Mouse (Mus musculus): ENCODE data around the gene Mlkl. TPM values are rescaled to one million over a fixed set of nuclear protein-coding genes. Genes with fewer than 3 reads are reported as not detected.
"Not testable (repeated sequence)": the region's sequence is repeated elsewhere in the genome, so short reads cannot be mapped to it uniquely, and the experiment has no call there.

The Mlkl gene
- total RNA-seq, 2 experiments from 2014 or later: 0.21 to 0.68 TPM

DNA sequence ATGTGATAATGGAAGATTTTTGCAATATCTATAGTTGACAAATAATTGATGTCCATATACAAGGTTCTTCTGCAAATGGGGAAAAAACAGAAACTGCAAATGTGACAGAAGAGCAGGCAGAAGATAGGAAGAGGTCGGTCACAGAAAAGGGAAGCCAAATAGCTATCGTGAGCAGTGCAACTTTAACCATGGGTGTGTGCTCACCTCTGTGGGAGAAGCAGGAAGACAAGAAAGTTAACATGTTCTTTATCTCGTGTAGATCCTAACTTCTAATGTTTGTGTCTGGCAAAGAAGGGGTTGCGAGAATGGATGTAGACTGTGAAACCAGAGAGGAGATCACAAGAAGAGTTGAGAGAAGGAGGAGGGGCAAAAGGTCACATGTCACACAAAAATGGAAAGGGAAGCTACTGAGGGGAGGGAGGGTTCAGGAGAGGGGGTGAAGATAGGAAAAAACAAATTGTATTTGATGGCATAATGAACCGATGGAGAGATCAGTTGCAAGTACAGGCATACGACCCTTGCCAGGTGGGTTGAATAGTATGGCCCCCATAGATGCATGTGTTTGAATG is 12.7 kb downstream of the Mlkl start:
- DNase-seq (ENCODE audit: low spot score in 2 of 2): no peak
- intact Hi-C loops (cut with DNase I): no loop called here

DNA sequence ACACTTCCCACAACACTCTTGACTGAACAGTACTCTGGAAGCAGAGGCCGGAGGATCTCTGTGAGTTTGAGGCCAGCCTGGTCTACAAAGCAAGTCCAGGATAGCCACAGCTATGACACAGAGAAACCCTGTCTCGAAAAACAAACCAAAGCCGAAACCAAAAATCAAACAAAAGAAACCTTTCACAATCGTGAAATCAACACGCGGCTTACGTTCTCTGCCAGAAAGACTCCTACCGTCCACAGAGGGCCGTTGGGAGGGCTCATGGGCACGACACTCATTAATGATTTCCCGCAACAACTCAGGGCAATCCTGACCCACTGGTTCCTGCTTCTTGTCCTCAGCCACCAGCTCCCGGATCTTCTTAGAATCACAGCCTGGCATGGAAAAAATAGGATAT is 23.2 kb downstream of the Mlkl start:
- intact Hi-C loops (cut with DNase I): no loop called here
- DNase-seq (ENCODE audit: low spot score in 2 of 2): no peak

DNA sequence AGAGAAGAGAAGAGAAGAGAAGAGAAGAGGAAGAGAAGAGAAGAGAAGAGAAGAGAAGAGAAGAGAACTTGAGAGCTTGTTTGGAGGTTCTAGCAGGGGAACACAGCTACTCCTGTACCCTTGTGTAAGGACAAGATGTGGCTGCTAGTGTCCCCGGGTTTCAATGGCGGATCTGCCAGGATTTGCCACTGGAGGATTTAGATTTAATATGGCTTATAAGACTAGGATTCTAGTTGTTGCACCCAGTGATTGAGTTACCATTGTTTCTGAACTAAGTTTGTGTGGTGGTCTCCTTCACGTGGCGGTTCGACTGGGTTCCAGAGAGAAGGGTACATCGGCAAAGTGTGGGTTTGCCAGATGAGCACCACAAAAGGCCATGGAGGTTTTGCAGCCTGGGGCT is 24.0 kb downstream of the Mlkl start:
- DNase-seq (ENCODE audit: low spot score in 2 of 2); intact Hi-C loops (cut with DNase I): not testable (repeated sequence)

DNA sequence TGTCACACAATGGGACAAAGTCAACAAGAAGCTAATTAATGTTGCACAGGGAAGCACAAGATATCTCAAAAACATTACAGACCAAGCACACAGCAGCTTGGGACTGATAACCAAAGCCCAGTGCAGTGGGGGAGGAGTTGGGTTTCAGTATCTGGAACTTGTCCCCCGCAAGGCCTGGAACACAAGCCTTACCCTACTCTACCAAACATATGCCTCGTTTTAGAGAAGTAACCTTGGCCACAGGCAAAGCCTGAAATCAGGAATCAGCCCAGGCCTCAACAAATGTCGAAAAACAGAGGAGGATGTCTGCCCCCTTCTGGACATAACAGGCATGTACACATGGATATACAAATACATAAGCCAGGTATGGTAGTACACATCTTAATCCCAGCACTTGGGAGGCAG is 25.2 kb downstream of the Mlkl start:
- intact Hi-C loops (cut with DNase I): no loop called here
- no peak for DNase-seq (ENCODE audit: low spot score in 2 of 2)

DNA sequence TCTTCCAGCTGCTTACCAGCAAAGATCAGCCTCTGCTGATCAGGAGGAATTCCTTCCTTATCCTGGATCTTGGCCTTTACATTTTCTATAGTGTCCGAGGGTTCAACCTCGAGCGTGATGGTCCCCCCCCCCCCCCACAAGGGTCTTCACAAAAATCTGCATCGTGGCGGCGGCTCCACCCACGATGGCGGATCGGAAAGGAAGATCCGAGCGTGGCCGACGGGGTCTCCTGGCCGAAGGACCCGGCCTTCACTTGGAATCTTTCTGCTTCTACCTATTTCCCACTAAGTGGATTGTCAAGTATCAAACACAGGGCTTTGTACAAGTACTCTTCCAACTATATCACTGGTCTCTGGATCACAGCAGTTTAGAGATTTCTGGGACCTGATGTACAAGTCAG is 28.0 kb downstream of the Mlkl start:
- intact Hi-C loops (cut with DNase I); DNase-seq (ENCODE audit: low spot score in 2 of 2): not testable (repeated sequence)

DNA sequence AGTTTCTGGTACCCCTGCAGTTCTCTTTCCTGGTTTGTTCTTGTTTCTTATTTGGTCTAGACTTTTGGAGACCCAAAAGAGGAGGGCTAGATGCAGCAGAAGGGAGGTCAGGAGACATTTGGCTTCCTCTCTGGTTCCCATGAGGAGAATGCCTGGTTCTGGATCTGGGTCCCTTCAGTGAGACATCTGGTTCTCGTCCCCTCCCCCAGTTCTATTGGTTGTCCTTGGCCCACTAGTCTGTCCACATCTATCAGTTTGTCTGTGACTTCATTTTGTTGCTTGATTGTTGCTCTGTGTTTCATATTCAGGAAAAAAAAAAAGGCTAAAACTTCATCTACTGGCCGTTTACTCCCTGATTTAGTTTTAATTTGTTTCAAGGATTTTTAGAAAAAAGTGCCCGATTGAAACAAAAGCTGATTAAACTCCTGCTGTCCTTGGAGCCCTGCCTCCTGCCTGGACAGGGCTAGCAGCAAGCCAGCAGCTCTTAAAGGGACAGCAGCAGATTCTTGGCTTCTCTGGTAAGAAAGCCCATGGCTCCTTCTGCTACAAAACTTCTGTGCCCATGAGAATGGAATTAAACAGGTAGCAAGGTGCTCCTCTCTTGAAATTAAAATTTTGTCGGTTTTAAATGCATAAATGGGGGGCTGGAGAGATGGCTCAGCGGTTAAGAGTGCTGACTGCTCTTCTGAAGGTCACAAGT is 32.8 kb downstream of the Mlkl start:
- intact Hi-C loops (cut with DNase I): no loop called here
- DNase-seq (ENCODE audit: low spot score in 2 of 2): no peak

DNA sequence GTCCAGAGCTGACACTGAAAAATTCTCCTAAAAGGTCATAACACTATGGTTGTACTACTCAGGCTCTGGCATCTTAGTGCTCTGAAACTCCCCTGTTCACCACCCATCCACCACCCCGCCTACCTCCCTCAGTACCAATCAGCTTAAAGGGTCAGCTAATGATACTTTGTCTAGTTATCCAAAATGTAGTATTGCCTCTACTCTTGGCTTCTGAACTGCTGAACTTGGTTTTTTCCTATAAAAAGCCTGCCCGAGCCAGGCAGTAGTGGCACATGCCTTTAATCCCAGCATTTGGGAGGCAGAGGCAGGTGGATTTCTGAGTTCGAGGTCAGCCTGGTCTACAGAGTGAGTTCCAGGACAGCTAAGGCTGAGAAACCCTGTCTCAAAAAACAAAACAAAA is 33.6 kb downstream of the Mlkl start:
- intact Hi-C loops (cut with DNase I): no loop called here
- DNase-seq (ENCODE audit: low spot score in 2 of 2): no peak

DNA sequence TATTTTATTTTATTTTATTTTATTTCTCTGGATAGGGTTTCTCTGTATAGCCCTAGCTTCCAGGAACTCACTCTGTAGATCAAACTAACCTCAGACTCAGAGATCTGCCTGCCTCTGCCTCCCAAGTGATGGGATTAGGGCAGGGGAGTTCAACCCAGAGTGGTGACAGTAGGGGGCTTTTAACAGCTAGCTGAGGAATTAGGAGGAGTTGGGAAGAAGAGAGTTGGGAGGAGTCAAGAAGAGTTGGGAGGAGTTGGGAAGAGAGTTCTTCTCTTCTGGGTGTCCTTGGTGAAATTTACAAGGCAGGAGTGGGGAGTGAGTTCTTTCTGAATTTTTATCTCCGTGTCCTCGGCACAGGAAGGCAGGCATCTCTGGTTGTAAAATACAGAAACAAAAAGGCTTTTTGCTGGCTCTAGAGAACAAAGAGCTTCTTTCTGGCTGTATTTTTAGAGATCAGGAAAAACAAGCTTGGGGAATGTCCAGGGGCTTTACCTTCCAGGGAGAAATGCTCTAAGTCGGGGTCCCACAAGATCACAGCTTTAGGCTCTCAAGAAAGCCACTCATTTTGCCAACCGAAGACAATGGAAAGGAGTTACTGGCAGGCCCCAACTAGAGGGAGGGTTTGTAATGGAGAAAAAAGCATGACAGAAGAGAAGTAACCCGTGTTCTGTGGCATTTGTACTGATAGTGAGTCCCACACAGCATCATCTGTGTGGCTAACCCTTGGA is 34.7 kb downstream of the Mlkl start:
- DNase-seq (ENCODE audit: low spot score in 2 of 2); intact Hi-C loops (cut with DNase I): not testable (repeated sequence)

DNA sequence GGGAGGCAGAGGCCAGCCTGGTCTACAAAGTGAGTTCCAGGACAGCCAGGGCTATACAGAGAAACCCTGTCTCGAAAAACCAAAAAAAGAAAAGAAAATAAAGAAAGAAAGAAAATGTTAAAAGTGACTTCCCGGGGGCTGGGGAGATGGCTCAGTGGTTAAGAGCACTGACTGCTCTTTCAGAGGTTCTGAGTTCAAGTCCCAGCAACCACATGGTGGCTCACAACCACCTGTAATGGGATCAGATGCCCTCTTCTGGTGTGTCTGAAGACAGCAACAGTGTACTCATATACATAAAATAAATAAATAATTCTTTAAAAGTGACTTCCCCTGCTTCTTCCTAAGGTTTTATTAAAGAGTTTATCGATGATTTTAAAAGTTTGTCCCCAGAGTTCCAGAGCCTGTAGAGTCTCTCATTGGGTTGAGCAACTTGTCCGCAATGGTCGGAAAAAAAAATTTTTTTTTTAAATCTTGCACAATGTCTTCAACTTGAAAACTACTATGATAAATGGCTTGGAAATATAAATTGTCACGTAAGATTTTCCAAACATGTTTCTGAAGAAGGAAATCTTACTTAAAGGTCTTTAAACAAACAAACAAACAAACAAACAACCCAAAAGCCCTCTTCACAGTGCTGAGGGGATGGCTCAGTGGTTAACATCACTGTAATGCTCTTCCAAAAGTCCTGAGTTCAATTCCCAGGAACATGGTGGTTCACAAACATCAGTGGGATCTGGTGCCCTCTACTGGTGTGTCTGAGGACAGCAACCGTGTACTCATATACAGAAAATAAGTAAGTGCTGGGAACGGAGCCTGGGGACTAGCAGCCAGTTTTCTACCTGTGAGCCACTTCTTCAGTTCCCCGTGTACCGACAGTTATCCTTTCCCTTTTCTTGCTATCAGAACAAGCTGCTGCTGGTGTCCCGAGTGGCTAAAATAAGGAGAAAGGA is 37.1 kb downstream of the Mlkl start:
- intact Hi-C loops (cut with DNase I): no loop called here
- DNase-seq (ENCODE audit: low spot score in 2 of 2): no peak

DNA sequence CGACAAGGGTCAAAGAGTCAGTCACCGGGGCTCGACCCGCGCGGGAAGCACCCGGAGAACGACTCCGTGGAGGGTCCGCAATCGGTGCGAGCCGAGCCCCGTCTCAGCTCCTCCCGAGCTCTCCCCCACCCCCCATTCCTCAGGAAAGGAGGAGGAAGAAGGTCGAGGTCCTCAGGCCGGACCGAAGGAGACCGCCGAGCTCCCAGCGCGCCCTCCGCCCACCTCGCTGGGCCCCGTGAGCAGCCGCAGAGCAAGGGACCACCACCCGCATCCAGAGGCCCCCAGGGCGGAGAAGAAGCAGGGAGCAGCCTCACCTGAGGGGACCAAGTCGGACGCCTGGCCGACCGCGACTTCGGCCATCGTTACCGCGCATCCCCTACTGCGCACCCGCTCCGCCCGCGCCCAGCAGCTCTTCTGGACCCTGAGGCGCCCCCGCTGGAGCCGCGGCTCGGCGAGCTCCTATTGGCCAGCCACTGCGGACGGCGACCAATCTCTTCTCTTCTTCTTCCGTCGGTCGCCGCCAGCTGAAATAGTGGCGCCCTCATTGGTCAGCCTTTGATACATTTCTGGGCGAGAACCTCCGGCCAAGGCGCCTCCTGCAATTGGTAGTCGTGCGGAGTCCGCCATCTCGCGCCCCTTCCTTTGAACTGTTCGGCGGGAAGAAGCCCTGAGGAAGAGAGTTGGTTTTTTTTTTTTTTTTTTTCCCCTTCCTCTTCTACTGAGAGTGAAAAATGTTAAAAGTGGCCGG is 38.0 kb downstream of the Mlkl start, which contains the start of gene Rfwd3:
Rfwd3 (minus strand) TSS at position 402 of the 748 bp plus-strand sequence.
- intact Hi-C loops (cut with DNase I): no loop called here
- DNase-seq (ENCODE audit: low spot score in 2 of 2): peak; percentile 99

DNA sequence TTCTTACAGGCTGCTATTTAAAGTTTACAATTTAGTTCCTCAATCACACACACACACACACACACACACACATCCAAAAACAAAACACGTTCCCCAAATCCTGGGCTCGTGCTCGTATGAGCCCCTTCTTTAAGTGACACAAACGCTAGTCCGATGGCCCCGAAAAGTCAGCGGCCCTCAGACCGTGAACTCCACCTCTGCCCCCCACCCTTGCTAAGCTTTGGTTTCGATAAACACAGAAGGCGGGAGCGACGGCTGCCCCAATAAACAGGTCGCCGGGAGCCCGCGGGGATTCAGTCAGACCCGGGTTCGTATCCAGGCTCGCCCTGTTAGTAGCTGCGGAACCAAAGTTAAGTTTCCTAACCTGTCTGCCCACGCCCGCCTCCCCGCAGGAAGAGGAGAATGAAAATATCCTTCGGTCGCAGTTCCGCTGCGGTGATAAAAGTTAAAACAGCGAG is 38.6 kb downstream of the Mlkl start:
- DNase-seq (ENCODE audit: low spot score in 2 of 2): peak; percentile 15 to 28
- intact Hi-C loops (cut with DNase I): no loop called here

DNA sequence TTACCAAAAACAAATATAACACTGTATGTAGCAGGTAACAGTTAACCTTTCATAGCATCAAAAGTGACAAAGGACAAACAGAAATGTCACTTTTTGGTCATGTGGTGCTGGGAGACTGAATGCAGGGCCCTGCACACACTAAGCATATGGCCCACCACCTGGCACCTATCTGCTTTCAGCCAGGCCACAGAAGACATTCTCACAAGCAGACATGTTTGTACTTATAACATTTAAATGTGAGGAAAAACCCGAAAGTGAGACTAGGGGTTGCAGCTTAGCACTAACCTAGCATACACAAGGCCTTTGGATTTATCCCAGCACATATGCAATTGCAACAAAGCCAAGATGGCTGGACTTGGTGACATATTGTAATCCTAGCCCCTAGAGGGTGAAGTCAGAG is 40.0 kb downstream of the Mlkl start:
- no peak for DNase-seq (ENCODE audit: low spot score in 2 of 2)
- intact Hi-C loops (cut with DNase I): no loop called here

DNA sequence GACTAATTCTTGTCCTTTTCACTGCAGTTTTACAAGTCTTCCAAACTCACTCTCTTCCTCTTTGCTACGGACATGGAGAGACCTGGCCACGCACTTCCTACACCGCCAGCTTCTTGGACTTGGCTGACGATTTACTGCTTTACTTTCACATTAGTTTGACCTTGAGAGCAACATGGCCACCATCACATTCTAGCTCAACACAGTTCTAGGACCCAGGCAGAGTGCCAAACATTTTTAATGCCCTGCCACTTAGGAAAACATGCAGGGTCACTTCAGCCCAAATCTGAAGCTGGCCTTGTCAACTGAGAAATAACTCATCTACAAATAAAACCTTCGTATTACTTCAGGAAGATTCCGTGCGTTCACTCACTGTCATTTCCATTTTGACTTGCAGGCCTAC is 46.2 kb downstream of the Mlkl start:
- DNase-seq (ENCODE audit: low spot score in 2 of 2): no peak
- intact Hi-C loops (cut with DNase I): no loop called here

DNA sequence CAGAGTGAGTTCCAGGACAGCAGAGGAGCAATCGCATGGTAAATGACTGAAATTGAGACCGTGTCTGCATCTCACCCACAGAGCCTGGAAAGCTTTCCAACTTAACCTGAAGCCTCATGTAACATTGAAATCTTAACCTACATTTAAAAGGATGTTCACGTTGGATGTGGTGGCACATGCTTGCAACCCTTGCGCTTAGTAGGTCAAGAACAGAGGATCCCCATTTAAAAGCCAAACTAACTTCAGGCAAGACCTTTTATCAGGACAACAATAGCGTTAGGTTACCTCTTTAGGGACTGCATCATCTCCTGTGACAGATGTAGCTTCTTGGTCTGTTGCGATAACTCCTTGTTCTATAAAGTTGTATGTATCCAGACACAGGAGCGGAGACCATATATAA is 47.4 kb downstream of the Mlkl start:
- DNase-seq (ENCODE audit: low spot score in 2 of 2): no peak
- intact Hi-C loops (cut with DNase I): no loop called here

DNA sequence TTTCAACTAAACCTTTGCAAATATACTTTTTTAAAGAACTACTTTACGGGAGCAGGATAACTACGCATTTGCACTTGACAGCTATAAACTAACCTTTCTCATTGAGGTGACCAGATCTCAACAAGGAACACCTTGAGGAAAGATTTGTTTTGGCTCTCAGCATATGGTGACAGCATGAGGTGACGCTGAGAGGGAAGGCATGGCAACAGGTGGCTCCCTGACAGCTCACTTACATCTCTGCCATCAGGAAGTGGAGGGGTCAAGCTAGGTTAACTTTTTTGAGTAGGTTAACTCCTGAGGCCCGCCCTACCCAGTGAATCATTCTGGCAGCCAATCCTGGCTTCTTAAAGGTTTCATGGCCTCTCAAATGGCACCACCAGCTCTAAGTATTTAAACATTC is 52.4 kb downstream of the Mlkl start:
- no peak for DNase-seq (ENCODE audit: low spot score in 2 of 2)
- intact Hi-C loops (cut with DNase I): no loop called here

DNA sequence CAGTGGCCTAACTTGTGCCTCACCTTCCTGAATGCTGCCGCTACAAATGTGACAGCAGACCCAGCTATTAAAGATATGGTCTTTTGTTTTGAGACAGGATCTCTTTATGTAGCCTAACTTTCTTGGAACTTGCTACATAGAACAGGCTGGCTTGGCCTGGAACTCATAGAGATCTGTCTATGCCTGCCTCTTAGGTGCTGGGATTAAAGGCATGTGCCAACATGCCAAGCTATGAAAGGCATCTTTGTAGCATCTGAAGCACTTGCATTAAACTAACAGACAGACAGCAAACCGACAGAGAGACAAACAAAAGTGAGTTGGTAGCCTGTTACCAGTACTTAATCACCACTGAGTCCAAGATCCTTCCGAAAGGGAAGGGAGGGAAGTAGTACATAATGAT is 55.9 kb downstream of the Mlkl start:
- intact Hi-C loops (cut with DNase I): no loop called here
- DNase-seq (ENCODE audit: low spot score in 2 of 2): no peak

DNA sequence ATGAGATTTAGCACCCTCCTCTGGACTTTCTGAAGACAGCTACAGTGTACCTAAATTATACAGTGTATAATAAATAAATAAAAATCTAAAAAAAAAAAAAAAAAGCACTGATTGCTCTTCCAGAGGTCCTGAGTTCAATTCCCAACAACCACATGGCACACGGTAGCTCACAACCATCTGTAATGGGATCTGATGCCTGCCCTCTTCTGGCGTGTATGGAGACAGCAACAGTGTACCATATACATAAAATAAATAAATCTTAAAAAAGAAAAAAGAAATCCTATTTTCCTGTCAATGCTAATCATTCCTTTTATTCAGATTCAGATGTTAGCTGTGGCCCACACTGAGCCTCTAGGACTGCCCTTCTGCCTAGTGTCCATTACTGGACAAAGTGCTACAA is 69.7 kb downstream of the Mlkl start:
- intact Hi-C loops (cut with DNase I): no loop called here
- DNase-seq (ENCODE audit: low spot score in 2 of 2): no peak

DNA sequence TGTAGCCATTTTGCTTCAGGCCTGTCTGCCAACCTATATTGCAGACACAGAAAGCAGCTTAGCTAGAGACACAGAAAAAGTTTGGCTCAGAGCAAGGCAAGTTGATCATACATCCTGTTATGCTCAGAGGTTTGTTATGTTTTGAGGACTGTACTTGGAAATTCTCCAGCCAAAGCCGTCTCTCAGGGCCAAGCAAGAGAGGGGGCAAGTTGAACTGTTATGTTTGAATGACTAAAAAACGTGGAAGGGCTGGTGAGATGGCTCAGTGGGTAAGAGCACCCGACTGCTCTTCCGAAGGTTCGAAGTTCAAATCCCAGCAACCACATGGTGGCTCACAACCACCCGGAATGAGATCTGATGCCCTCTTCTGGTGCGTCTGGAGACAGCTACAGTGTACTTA is 71.8 kb downstream of the Mlkl start:
- intact Hi-C loops (cut with DNase I); DNase-seq (ENCODE audit: low spot score in 2 of 2): not testable (repeated sequence)

DNA sequence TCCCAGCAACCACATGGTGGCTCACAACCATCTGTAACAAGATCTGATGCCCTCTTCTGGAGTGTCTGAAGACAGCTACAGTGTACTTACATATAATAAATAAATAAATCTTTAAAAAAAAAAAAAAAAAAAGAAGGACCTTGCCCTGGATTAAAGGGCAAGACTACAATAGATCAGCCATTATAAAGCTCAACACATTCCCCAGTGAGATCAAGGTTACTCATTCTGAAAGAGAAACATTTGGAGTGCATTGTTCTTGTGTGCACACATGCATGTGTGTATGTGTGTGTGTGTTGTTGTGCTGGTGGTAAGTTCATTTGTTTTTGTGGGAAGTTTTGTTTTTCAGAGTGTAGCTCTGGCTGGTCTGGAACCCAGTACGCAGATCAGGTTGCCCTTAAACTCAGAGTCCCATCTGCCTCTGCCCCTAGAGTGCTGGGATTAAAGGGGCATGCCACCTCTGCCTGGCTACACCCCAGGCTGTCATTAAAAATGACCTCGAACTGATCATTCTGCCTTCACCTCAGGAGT is 73.2 kb downstream of the Mlkl start:
- no peak for DNase-seq (ENCODE audit: low spot score in 2 of 2)
- intact Hi-C loops (cut with DNase I): no loop called here
